ENCODE assay signal across 24 mouse cellular contexts in the genomic region with DNA sequence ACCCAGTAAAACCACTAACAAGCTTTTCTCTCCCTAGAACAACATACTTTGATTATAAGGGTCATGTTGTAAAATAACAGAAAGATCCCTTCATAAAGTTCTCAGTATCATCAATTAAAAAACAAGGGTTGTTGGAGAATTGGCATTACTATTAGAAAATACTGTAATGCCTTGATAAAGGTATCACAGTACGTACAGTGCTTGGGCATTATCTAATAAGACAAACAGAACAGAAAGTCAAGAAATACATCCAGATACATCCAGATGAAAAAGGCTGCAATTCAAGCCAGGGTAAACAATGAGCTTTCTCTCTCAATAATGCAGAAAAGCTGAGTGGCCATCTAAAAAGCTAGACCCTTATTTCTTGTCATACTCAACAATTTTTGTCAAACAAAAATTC.
"Had no signal": no experiment of that assay in that cellular context is flagged by ENCODE, and none has a peak within 500 bp of the region (broad histone marks: within the 10 kb centered on the region; RNA-seq: fewer than 3 reads in every experiment).

No protein-coding gene starts in this region.

- H3K4me3 ChIP-seq: heart, adult 2 months; heart, embryonic 13.5 days; heart, embryonic 15.5 days; hindbrain, embryonic 13.5 days; hindbrain, embryonic 15.5 days; kidney, embryonic 15.5 days; limb, embryonic 13.5 days; limb, embryonic 15.5 days had no signal

- H3K4me2 ChIP-seq: heart, embryonic 11.5 days; heart, embryonic 13.5 days; heart, embryonic 15.5 days; hindbrain, embryonic 13.5 days; hindbrain, embryonic 15.5 days; kidney, embryonic 15.5 days; limb, embryonic 13.5 days; limb, embryonic 15.5 days had no signal

- DNase-seq: gastrocnemius, postnatal 14 days; gastrocnemius, postnatal 36 days; heart, adult 2 months; heart, postnatal 14 days; heart, postnatal 36 days; kidney, adult 11 months; kidney, adult 2 months; kidney, adult 9 months; kidney, postnatal 14 days; kidney, postnatal 36 days; layer of hippocampus, adult 9-11 months; layer of hippocampus, postnatal 36 days; left cerebral cortex, postnatal 4 days had no signal

- H3K9me3 ChIP-seq: heart, embryonic 13.5 days; heart, embryonic 15.5 days; hindbrain, embryonic 13.5 days; hindbrain, embryonic 15.5 days; kidney, embryonic 15.5 days; limb, embryonic 13.5 days; limb, embryonic 15.5 days had no signal

- H3K27me3 ChIP-seq: heart, embryonic 13.5 days; heart, embryonic 15.5 days; hindbrain, embryonic 13.5 days; hindbrain, embryonic 15.5 days; kidney, embryonic 15.5 days; limb, embryonic 13.5 days; limb, embryonic 15.5 days had no signal

- ATAC-seq: hindbrain, postnatal 0 days; intestine, embryonic 16.5 days had no signal

- H3K9ac ChIP-seq: heart, embryonic 13.5 days; heart, embryonic 15.5 days; hindbrain, embryonic 13.5 days; hindbrain, embryonic 15.5 days; kidney, embryonic 15.5 days; limb, embryonic 13.5 days; limb, embryonic 15.5 days had no signal

- H3K4me1 ChIP-seq: hindbrain, embryonic 13.5 days; hindbrain, embryonic 15.5 days; kidney, embryonic 15.5 days had no signal

- H3K27ac ChIP-seq: heart, adult 2 months; heart, embryonic 13.5 days; heart, embryonic 15.5 days; hindbrain, embryonic 13.5 days; hindbrain, embryonic 15.5 days; hindbrain, postnatal 0 days; kidney, embryonic 15.5 days; kidney, postnatal 0 days; limb, embryonic 13.5 days; limb, embryonic 15.5 days had no signal

- H3K36me3 ChIP-seq: heart, embryonic 15.5 days; hindbrain, embryonic 13.5 days; hindbrain, embryonic 15.5 days; kidney, embryonic 15.5 days; limb, embryonic 13.5 days; limb, embryonic 15.5 days had no signal
